Mouse (Mus musculus) kidney, embryonic 14.5 days (tissue): ENCODE results near the gene Nrip2. TPM values are rescaled to one million over a fixed set of nuclear protein-coding genes. Genes with fewer than 3 reads are reported as not detected.

ENCODE experiments used
- ATAC-seq: fragments of 200-750 bp; cut with Nextera tagmentation; 2 replicates; pipeline ENCODE4 v1.8.0; 2017; ENCODE audit warnings: moderate number of reproducible peaks, mild to moderate bottlenecking, moderate TSS enrichment, moderate library complexity; ENCODE audit not compliant: low FRiP score, low TSS enrichment
- H3K27ac ChIP-seq: fragments of 300-500 bp; sonication (generic); 2 replicates; pipeline ENCODE4 v1.5.1; 2014; ENCODE audit warnings: low read depth, mild to moderate bottlenecking, low read length, moderate library complexity, mixed read lengths
- H3K27me3 ChIP-seq: fragments of 300-500 bp; sonication (generic); 2 replicates; pipeline ENCODE4 v1.6.1; 2014; ENCODE audit warnings: mild to moderate bottlenecking, low read length; ENCODE audit not compliant: control insufficient read depth, insufficient read depth
- H3K36me3 ChIP-seq: fragments of 300-500 bp; sonication (generic); 2 replicates; pipeline ENCODE4 v1.6.1; 2014; ENCODE audit warnings: low read length, mixed read lengths; ENCODE audit not compliant: control insufficient read depth, insufficient read depth
- H3K4me1 ChIP-seq: fragments of 300-500 bp; sonication (generic); 2 replicates; pipeline ENCODE4 v1.6.1; 2014; ENCODE audit warnings: low read length, mixed read lengths; ENCODE audit not compliant: control insufficient read depth, insufficient read depth
- H3K4me2 ChIP-seq: fragments of 300-500 bp; sonication (generic); replicated peaks from 2 replicates; pipeline ENCODE4 v1.6.1; 2014; ENCODE audit warnings: low read depth, mild to moderate bottlenecking, low read length
- H3K4me3 ChIP-seq: fragments of 300-500 bp; sonication (generic); 2 replicates; pipeline ENCODE4 v1.5.1; 2014; ENCODE audit warnings: mild to moderate bottlenecking, low read length
- H3K9ac ChIP-seq: fragments of 300-500 bp; sonication (generic); 2 replicates; pipeline ENCODE4 v1.6.1; 2014; ENCODE audit warnings: low read depth, mild to moderate bottlenecking, low read length, moderate library complexity
- H3K9me3 ChIP-seq: fragments of 300-500 bp; sonication (generic); 2 replicates; pipeline ENCODE4 v1.6.1; 2016; ENCODE audit warnings: low read length; ENCODE audit not compliant: control insufficient read depth
- WGBS: fragments of 180-500 bp; shearing (Covaris S2); extraction: QIAGEN DNeasy Blood & Tissue Kit; methylation state at CpG from one replicate; pipeline ENCODE4 v1.1.7; 2014; 5-methylcytosine and 5-hydroxymethylcytosine counted together
- polyA plus RNA-seq: library from polyadenylated mRNA; unstranded; fragments of >200 nt; fragmentation: Nextera tagmentation; extraction: Ambion mirVana; gene quantifications from 2 replicates; pipeline ENCODE4 v1.2.1, GENCODE M21; 2014

Gene Nrip2
- polyA plus RNA-seq, 1 experiment from 2014 or later: 17.9 TPM

DNA sequence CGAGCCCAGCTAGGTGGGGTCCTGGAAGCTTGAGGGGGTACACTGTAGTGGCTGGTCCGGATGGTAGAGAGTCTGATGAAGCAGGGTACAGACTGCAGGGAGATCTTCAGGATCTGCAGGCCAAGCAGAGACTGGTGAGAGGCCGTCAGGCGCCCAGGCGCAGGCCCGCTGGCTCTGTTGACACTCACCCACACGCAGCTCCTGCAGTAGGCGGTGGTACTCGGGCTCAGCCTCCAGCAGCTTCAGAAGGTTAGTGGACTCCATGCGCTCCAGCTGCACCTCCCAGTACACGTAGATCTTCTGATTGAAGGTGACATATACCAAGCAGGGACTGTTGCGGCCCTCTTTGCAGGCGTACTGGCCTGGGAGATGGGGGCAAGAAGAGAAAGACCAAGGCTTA is 11.2 kb downstream of the Nrip2 start:
- 93% methylated on average over 13 of the region's 13 CpGs for WGBS
- peaks cover 61% of the 10 kb centered on the region for H3K36me3 ChIP-seq
- no peak for ATAC-seq
- H3K9me3 ChIP-seq: no peaks in the 10 kb centered on the region
- H3K9ac ChIP-seq: no peak overlapping the region
- H3K4me2 ChIP-seq: no peak overlapping the region
- H3K4me1 ChIP-seq: no peaks in the 10 kb centered on the region
- H3K4me3 ChIP-seq: no peak overlapping the region
- H3K27me3 ChIP-seq: no peaks in the 10 kb centered on the region
- no peak overlapping the region for H3K27ac ChIP-seq

GRCm38 (mm10) chr6:128411115-128411514 is 12.0 kb downstream of the Nrip2 start:
- WGBS: 14% methylated on average over 3 of the region's 3 CpGs
- Histone ChIP-seq H3K4me3 (no peak overlapping the region), H3K36me3 (peaks cover 65% of the 10 kb centered on the region), H3K9ac (no peak overlapping the region), H3K9me3 (no peaks in the 10 kb centered on the region), H3K27ac (0 out of 2 replicates have a peak overlapping the region, but pooled peaks have one; percentile 4), H3K4me1 (no peaks in the 10 kb centered on the region), H3K27me3 (no peaks in the 10 kb centered on the region), H3K4me2 (no peak overlapping the region)
- ATAC-seq: peak; percentile 40; the same call in 1 of the 2 replicates

GRCm38 (mm10) chr6:128416169-128416568 is 17.1 kb downstream of the Nrip2 start:
- H3K36me3 ChIP-seq: peaks cover 26% of the 10 kb centered on the region; the same call in 1 of the 2 replicates
- no peak for ATAC-seq
- no peak overlapping the region for H3K9ac ChIP-seq
- no peaks in the 10 kb centered on the region for H3K27me3 ChIP-seq
- H3K9me3 ChIP-seq: no peaks in the 10 kb centered on the region
- WGBS: 82% methylated on average over 5 of the region's 5 CpGs
- H3K4me1 ChIP-seq: no peaks in the 10 kb centered on the region
- no peak overlapping the region for H3K4me3 ChIP-seq
- no peak overlapping the region for H3K27ac ChIP-seq
- H3K4me2 ChIP-seq: no peak overlapping the region

- no peak for ATAC-seq
- Histone ChIP-seq H3K4me3 (no peak overlapping the region), H3K27me3 (no peaks in the 10 kb centered on the region), H3K9ac (no peak overlapping the region), H3K9me3 (no peaks in the 10 kb centered on the region), H3K36me3 (peaks cover 7% of the 10 kb centered on the region; the same call in 1 of the 2 replicates), H3K4me1 (no peaks in the 10 kb centered on the region), H3K4me2 (no peak overlapping the region), H3K27ac (no peak overlapping the region)
- WGBS: 86% methylated on average over 1 of the region's 1 CpGs
Measured at GRCm38 (mm10) chr6:128418076-128418475, 19.0 kb downstream of the Nrip2 start.

DNA sequence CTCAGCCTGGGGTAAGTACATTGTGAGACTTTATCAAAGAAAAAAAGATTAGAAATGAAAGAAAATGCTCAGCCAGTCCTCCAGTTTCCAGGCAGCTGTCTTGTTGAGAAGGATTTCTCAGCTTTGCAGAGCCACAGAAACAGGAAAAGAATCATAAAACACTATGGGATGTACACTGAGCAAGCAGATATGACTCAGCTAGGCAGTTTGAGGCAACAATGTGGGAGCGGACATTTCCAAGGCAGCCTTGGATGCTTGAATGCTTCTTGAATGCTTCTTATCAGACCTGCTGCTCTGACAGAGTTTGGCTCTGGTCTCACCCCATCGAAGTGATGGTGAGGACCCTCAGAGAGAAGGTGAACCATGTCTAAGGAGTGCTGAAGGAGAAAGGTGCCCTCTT is 21.9 kb downstream of the Nrip2 start:
- no peaks in the 10 kb centered on the region for H3K9me3 ChIP-seq
- H3K27me3 ChIP-seq: no peaks in the 10 kb centered on the region
- no peak overlapping the region for H3K9ac ChIP-seq
- H3K27ac ChIP-seq: no peak overlapping the region; the same call in 1 of the 2 replicates
- no peaks in the 10 kb centered on the region for H3K4me1 ChIP-seq
- no peak overlapping the region for H3K4me3 ChIP-seq
- no peak for ATAC-seq
- WGBS: 60% methylated on average over 2 of the region's 2 CpGs
- no peaks in the 10 kb centered on the region; the same call in 1 of the 2 replicates for H3K36me3 ChIP-seq
- H3K4me2 ChIP-seq: no peak overlapping the region

GRCm38 (mm10) chr6:128421480-128421879 is 22.4 kb downstream of the Nrip2 start:
- WGBS: 82% methylated on average over 3 of the region's 3 CpGs
- H3K9me3 ChIP-seq: no peaks in the 10 kb centered on the region
- no peaks in the 10 kb centered on the region for H3K27me3 ChIP-seq
- no peak overlapping the region for H3K4me3 ChIP-seq
- H3K9ac ChIP-seq: no peak overlapping the region
- H3K27ac ChIP-seq: 0 out of 2 replicates have a peak overlapping the region, but pooled peaks have one; percentile 33
- H3K4me1 ChIP-seq: no peaks in the 10 kb centered on the region
- no peaks in the 10 kb centered on the region for H3K36me3 ChIP-seq
- no peak overlapping the region for H3K4me2 ChIP-seq
- no peak for ATAC-seq

DNA sequence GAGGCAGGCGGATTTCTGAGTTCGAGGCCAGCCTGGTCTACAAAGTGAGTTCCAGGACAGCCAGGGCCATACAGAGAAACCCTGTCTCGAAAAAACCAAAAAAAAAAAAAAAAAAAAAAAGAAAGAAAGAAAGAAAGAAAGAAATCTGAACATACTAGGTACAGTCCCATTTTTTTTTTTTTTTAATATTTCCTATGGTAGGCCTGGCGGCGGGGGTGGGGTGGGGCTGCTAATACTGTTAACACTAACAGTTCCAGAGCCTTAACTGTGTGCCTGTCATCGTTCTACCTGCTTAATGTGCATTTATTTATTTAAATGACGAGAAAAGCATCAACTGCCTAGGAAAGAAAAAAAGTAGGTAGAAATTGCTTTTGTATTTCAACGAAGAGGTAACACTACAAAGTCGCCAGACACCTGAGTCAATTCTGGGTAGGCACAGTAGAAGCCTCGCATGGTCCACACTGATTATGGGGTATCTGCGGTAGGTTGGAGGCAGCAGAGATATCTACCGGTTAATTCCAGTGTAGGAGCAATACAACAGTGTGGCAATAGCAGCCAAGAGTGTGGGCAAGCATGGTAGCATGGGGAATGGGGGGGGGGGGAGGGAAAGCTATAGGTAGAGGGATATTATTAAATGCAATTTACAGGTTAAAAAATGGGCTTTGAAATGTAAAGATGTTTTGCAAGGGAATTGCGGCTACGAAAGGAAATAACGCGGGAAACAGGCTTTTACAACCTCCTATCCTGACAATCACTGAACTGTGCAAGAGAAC is 24.6 kb downstream of the Nrip2 start:
- Histone ChIP-seq H3K36me3 (peaks cover 12% of the 10 kb centered on the region), H3K4me1 (no peaks in the 10 kb centered on the region), H3K27ac (peak overlapping the region; percentile 92), H3K9ac (peak overlapping the region; percentile 68), H3K27me3 (no peaks in the 10 kb centered on the region), H3K4me2 (peak overlapping the region; percentile 57), H3K9me3 (no peaks in the 10 kb centered on the region), H3K4me3 (peak overlapping the region; percentile 61)
- 46% methylated on average over 15 of the region's 16 CpGs for WGBS
- no peak; the same call in 1 of the 2 replicates for ATAC-seq

- peak; percentile 94 for ATAC-seq
- under 1% methylated on average over 42 of the region's 42 CpGs for WGBS
- Histone ChIP-seq H3K4me3 (peak within 1 kb of the TSS; percentile 61), H3K27ac (peak within 1 kb of the TSS; percentile 92), H3K27me3 (no peaks in the 10 kb centered on the region), H3K4me1 (no peaks in the 10 kb centered on the region), H3K4me2 (peak within 1 kb of the TSS; percentile 57), H3K36me3 (peaks cover 19% of the 10 kb centered on the region), H3K9ac (peak within 1 kb of the TSS; percentile 68), H3K9me3 (no peaks in the 10 kb centered on the region)
Measured at GRCm38 (mm10) chr6:128424269-128425019, 25.3 kb downstream of the Nrip2 start, which contains the start of gene Itfg2. TSS of gene Itfg2 (minus strand) at chr6:128424931.

DNA sequence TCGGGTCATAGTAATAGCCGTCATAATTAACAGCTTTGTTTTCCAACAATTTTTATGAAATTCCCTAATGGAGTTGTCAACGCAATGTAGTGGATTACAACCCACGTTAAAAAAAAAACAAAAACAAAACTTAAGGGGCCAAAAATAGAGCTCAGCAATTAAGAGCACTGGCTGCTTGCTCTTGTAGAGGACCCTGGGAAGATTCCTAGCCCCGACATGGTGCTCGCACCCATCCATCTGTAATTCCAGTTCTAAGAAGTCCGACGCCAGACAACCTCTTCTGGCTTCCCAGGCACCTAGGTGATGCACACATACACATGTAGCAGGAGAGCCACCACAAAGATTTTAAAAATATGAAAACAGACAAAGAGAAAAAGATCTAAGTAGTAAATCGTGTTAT is 25.9 kb downstream of the Nrip2 start:
- peaks cover 23% of the 10 kb centered on the region for H3K36me3 ChIP-seq
- H3K9ac ChIP-seq: peak overlapping the region; percentile 68; the same call in 1 of the 2 replicates
- WGBS: 19% methylated on average over 9 of the region's 9 CpGs
- H3K4me2 ChIP-seq: peak overlapping the region; percentile 57
- H3K27ac ChIP-seq: peak overlapping the region; percentile 92
- no peaks in the 10 kb centered on the region for H3K4me1 ChIP-seq
- H3K4me3 ChIP-seq: peak overlapping the region; percentile 61
- H3K9me3 ChIP-seq: no peaks in the 10 kb centered on the region
- H3K27me3 ChIP-seq: no peaks in the 10 kb centered on the region
- no peak for ATAC-seq
